Mouse (Mus musculus): ENCODE measurements at regions not wholly inside any gene's neighbourhood (a gene's known extent, or its start where the extent isn't known, plus 50 kb on each side); places are given as distances from the start of the nearest gene placed in this dataset.

- no peak for TF ChIP-seq HCFC1 (IDR thresholded peaks at IDR 0.05; ENCODE audit: borderline replicate concordance, insufficient read depth, low read length)
- TF ChIP-seq CHD2 (IDR thresholded peaks at IDR 0.05; ENCODE audit: low read depth, low read length), result no peak
- TF ChIP-seq MAFK (IDR thresholded peaks at IDR 0.05; ENCODE audit: insufficient read depth, low read depth, low read length), result no peak
- no peak for TF ChIP-seq ZC3H11A (IDR thresholded peaks at IDR 0.05; ENCODE audit: borderline replicate concordance, low read depth, low read length)
- TF ChIP-seq ZNF384 (IDR thresholded peaks at IDR 0.05; ENCODE audit: low read depth, low read length), result no peak
These were observed 170.8 kb upstream of the Map3k1 start for GRCm38 (mm10) chr13:111979428-111980204.

Measured in ES-E14 (cell line).